Mouse (Mus musculus) intestine, embryonic 14.5 days (tissue): ENCODE measurements at regions not wholly inside any gene's neighbourhood (a gene's known extent, or its start where the extent isn't known, plus 50 kb on each side); places are given as distances from the start of the nearest gene placed in this dataset.

Experiments used
- ATAC-seq: fragments of 200-750 bp; cut with Nextera tagmentation; replicated peaks from 2 replicates; pipeline ENCODE4 v1.8.0; 2017; ENCODE audit warnings: low read depth, moderate number of reproducible peaks, moderate TSS enrichment, moderate library complexity; ENCODE audit not compliant: low FRiP score, low TSS enrichment
- DNase-seq: peaks from one replicate; pipeline ENCODE4 v3.0.0-alpha.2; 2018; ENCODE audit warnings: low spot score
- H3K27ac ChIP-seq: fragments of 300-500 bp; sonication (generic); 2 replicates; pipeline ENCODE4 v1.5.1; 2014; ENCODE audit warnings: low read depth, mild to moderate bottlenecking, control low read depth
- H3K27me3 ChIP-seq: fragments of 300-500 bp; sonication (generic); replicated peaks from 2 replicates; pipeline ENCODE4 v1.6.1; 2014; ENCODE audit warnings: low read length, control low read depth; ENCODE audit not compliant: control insufficient read depth, insufficient read depth
- H3K36me3 ChIP-seq: fragments of 300-500 bp; sonication (generic); 2 replicates; pipeline ENCODE4 v1.6.1; 2014; ENCODE audit warnings: low read length, control low read depth; ENCODE audit not compliant: control insufficient read depth, insufficient read depth
- H3K4me1 ChIP-seq: fragments of 300-500 bp; sonication (generic); replicated peaks from 2 replicates; pipeline ENCODE4 v1.6.1; 2014; ENCODE audit warnings: low read length, control low read depth, mixed read lengths; ENCODE audit not compliant: control insufficient read depth, insufficient read depth
- H3K4me2 ChIP-seq: fragments of 300-500 bp; sonication (generic); 2 replicates; pipeline ENCODE4 v1.6.1; 2014; ENCODE audit warnings: low read length
- H3K4me3 ChIP-seq: fragments of 300-500 bp; sonication (generic); 2 replicates; pipeline ENCODE4 v1.5.1; 2014; ENCODE audit warnings: low read depth, low read length, control low read depth, mixed read lengths
- H3K9ac ChIP-seq: fragments of 300-500 bp; sonication (generic); 2 replicates; pipeline ENCODE4 v1.6.1; 2014; ENCODE audit warnings: mild to moderate bottlenecking, low read length
- H3K9me3 ChIP-seq: fragments of 300-500 bp; sonication (generic); 2 replicates; pipeline ENCODE4 v1.6.1; 2016; ENCODE audit warnings: low read length, control low read depth; ENCODE audit not compliant: control insufficient read depth
- whole genome bisulfite sequencing: fragments of 180-500 bp; shearing (Covaris S2); extraction: QIAGEN DNeasy Blood & Tissue Kit; methylation state at CpG from one replicate; pipeline ENCODE4 v1.1.7; 2014; 5-methylcytosine and 5-hydroxymethylcytosine counted together

DNA sequence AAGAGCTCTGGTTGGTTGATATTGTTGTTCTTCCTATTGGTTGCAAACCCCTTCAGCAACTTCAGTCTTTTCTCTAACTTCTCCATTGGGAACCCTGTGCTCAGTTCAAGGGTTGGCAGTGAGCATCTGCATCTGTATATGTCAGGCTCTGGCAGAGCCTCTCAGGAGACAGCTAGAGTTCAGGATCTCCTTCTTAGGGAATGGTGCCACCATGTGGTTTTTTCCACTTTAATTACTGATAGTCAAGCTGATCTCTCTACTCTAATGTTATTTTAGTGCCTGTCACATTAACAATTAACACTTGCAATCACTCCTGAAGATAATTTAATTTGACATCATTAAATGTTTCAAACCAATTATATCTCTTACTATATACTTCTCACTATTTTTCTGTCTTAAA is 550.4 kb downstream of the Gm597 start:
- Histone ChIP-seq H3K4me1 (no peaks in the 10 kb centered on the region), H3K27ac (no peak overlapping the region), H3K27me3 (no peaks in the 10 kb centered on the region), H3K4me2 (no peak overlapping the region), H3K9me3 (no peaks in the 10 kb centered on the region), H3K9ac (no peak overlapping the region), H3K36me3 (no peaks in the 10 kb centered on the region), H3K4me3 (no peak overlapping the region)
- no peak for DNase-seq
- ATAC-seq: no peak

GRCm38 (mm10) chr1:28214243-28215038 is 565.6 kb downstream of the Gm597 start:
- Histone ChIP-seq H3K4me2 (no peak overlapping the region), H3K9ac (no peak overlapping the region), H3K4me3 (no peak overlapping the region), H3K27ac (peak overlapping the region; percentile 29; the same call in 1 of the 2 replicates), H3K4me1 (no peaks in the 10 kb centered on the region), H3K27me3 (no peaks in the 10 kb centered on the region), H3K36me3 (no peaks in the 10 kb centered on the region), H3K9me3 (no peaks in the 10 kb centered on the region)
- ATAC-seq (peak; percentile 84), DNase-seq (peak; percentile 62)
- WGBS: 19% methylated on average over 2 of the region's 2 CpGs
